Mouse (Mus musculus) CH12.LX (cell line): Measurements from ENCODE around the gene Ifit2. TPM values are rescaled to one million over a fixed set of nuclear protein-coding genes. Genes with fewer than 3 reads are reported as not detected.

Experiments
- DNase-seq: peaks from one replicate; pipeline ENCODE4 v3.0.0-alpha.2; 2013; ENCODE audit errors: extremely low read depth
- H3K27ac ChIP-seq: 2 replicates; pipeline ENCODE4 v1.5.1; 2012; ENCODE audit warnings: low read depth, mild to moderate bottlenecking, control low read depth, moderate library complexity; ENCODE audit not compliant: insufficient read depth
- H3K27me3 ChIP-seq: replicated peaks from 2 replicates; pipeline ENCODE3; 2012; ENCODE audit warnings: inconsistent platforms
- H3K36me3 ChIP-seq, 2 experiments: replicated peaks in 1 of 2; 2 replicates each; pipeline versions ENCODE3 to v1.6.1; 2012; ENCODE audit warnings: inconsistent platforms in 1 of 2, low read length in 1 of 2, mild to moderate bottlenecking in 1 of 2, mixed read lengths in 1 of 2, moderate library complexity in 1 of 2; ENCODE audit not compliant: control insufficient read depth in 1 of 2, insufficient read depth in 1 of 2
- H3K4me1 ChIP-seq, 2 experiments: 2 replicates each; pipeline ENCODE4 v1.6.1; 2012; ENCODE audit warnings: inconsistent platforms in 1 of 2, moderate library complexity in 1 of 2; ENCODE audit not compliant: insufficient read depth in 2 of 2, control insufficient read depth in 1 of 2
- H3K4me2 ChIP-seq: 2 replicates; pipeline ENCODE4 v1.6.1; 2012; ENCODE audit warnings: low read depth, mild to moderate bottlenecking, control low read depth; ENCODE audit not compliant: poor library complexity, insufficient read depth, severe bottlenecking
- H3K4me3 ChIP-seq, 3 experiments: fragments of 150-350 bp in 1 of 3; sonication (generic) in 1 of 3; replicated peaks in 1 of 3; 2 replicates each; pipeline versions ENCODE3 to v1.5.1; 2011 to 2012; ENCODE audit warnings: low read depth in 2 of 3, low read length in 2 of 3, mild to moderate bottlenecking in 2 of 3, moderate library complexity in 2 of 3, control low read depth in 1 of 3, improper control_type of control experiment in 1 of 3, inconsistent platforms in 1 of 3, mixed read lengths in 1 of 3; ENCODE audit not compliant: poor library complexity in 1 of 3
- H3K79me2 ChIP-seq: replicated peaks from 2 replicates; pipeline ENCODE4 v1.6.1; 2012; ENCODE audit warnings: mild to moderate bottlenecking, moderate library complexity; ENCODE audit not compliant: control insufficient read depth, poor library complexity, insufficient read depth, severe bottlenecking; ENCODE audit errors: extremely low read depth
- H3K9ac ChIP-seq: 2 replicates; pipeline ENCODE4 v1.6.1; 2012; ENCODE audit warnings: low read depth, mild to moderate bottlenecking, control low read depth, moderate library complexity; ENCODE audit not compliant: insufficient read depth
- H3K9me3 ChIP-seq: replicated peaks from 2 replicates; pipeline ENCODE3; 2012; ENCODE audit warnings: low read length, inconsistent platforms, mixed read lengths
- BHLHE40 ChIP-seq: IDR thresholded peaks from 2 replicates; pipeline ENCODE4 v1.6.1; 2011; ENCODE audit warnings: mild to moderate bottlenecking, low read depth, low read length, improper control_type of control experiment
- CHD2 ChIP-seq: IDR thresholded peaks from 2 replicates; pipeline ENCODE4 v1.6.1; 2011; ENCODE audit warnings: low read length, improper control_type of control experiment
- CTCF ChIP-seq, 2 experiments: IDR thresholded peaks in 1 of 2; conservative IDR thresholded peaks in 1 of 2; 2 replicates each; pipeline ENCODE4 v1.5.1; 2011 to 2012; ENCODE audit warnings: low read depth in 2 of 2, low read length in 2 of 2, improper control_type of control experiment in 1 of 2, inconsistent platforms in 1 of 2, mild to moderate bottlenecking in 1 of 2, moderate library complexity in 1 of 2
- E2F4 ChIP-seq: IDR thresholded peaks from 2 replicates; pipeline ENCODE4 v1.6.1; 2011; ENCODE audit warnings: low read depth, low read length, improper control_type of control experiment; ENCODE audit not compliant: insufficient replicate concordance
- ETS1 ChIP-seq: conservative IDR thresholded peaks from 2 replicates; pipeline ENCODE4 v1.6.1; 2012; ENCODE audit warnings: low read depth, mild to moderate bottlenecking, inconsistent platforms, low read length, improper control_type of control experiment, moderate library complexity
- JUN ChIP-seq: IDR thresholded peaks from 2 replicates; pipeline ENCODE4 v1.6.1; 2011; ENCODE audit warnings: low read depth, mild to moderate bottlenecking, low read length, improper control_type of control experiment, moderate library complexity; ENCODE audit not compliant: insufficient read depth
- JUND ChIP-seq: conservative IDR thresholded peaks from 2 replicates; pipeline ENCODE4 v1.6.1; 2011; ENCODE audit warnings: low read depth, low read length, improper control_type of control experiment
- MAFK ChIP-seq: IDR thresholded peaks from 2 replicates; pipeline ENCODE4 v1.6.1; 2011; ENCODE audit warnings: low read length, improper control_type of control experiment; ENCODE audit not compliant: insufficient replicate concordance
- MAX ChIP-seq: IDR thresholded peaks from 2 replicates; pipeline ENCODE4 v1.6.1; 2011; ENCODE audit warnings: low read length, improper control_type of control experiment
- MEF2A ChIP-seq: IDR thresholded peaks from 2 replicates; pipeline ENCODE4 v1.6.1; 2014; ENCODE audit warnings: low read depth, mild to moderate bottlenecking, inconsistent platforms, low read length, improper control_type of control experiment, borderline replicate concordance
- MXI1 ChIP-seq: IDR thresholded peaks from 2 replicates; pipeline ENCODE4 v1.6.1; 2011; ENCODE audit warnings: mild to moderate bottlenecking, low read depth, low read length, improper control_type of control experiment
- MYC ChIP-seq: IDR thresholded peaks from 2 replicates; pipeline ENCODE4 v1.6.1; 2011; ENCODE audit warnings: low read depth, mild to moderate bottlenecking, improper control_type of control experiment, low read length
- NRF1 ChIP-seq: IDR thresholded peaks from 2 replicates; pipeline ENCODE4 v1.6.1; 2014; ENCODE audit warnings: low read depth, mild to moderate bottlenecking, inconsistent platforms, low read length, improper control_type of control experiment, moderate library complexity
- POLR2AphosphoS2 ChIP-seq: IDR thresholded peaks from 2 replicates; pipeline ENCODE4 v1.6.1; 2011; ENCODE audit warnings: low read depth, low read length, improper control_type of control experiment
- RAD21 ChIP-seq: IDR thresholded peaks from 2 replicates; pipeline ENCODE4 v1.6.1; 2011; ENCODE audit warnings: low read depth, mild to moderate bottlenecking, low read length, improper control_type of control experiment, moderate library complexity
- RCOR1 ChIP-seq: conservative IDR thresholded peaks from 2 replicates; pipeline ENCODE4 v1.6.1; 2012; ENCODE audit warnings: low read depth, mild to moderate bottlenecking, inconsistent platforms, low read length, improper control_type of control experiment
- SIN3A ChIP-seq: IDR thresholded peaks from 2 replicates; pipeline ENCODE4 v1.6.1; 2012; ENCODE audit warnings: low read length, improper control_type of control experiment, inconsistent platforms
- SMC3 ChIP-seq: IDR thresholded peaks from 2 replicates; pipeline ENCODE4 v1.6.1; 2011; ENCODE audit warnings: low read depth, low read length, improper control_type of control experiment
- TCF12 ChIP-seq: IDR thresholded peaks from 2 replicates; pipeline ENCODE4 v1.6.1; 2014; ENCODE audit warnings: low read depth, mild to moderate bottlenecking, inconsistent platforms, low read length, improper control_type of control experiment
- UBTF ChIP-seq: IDR thresholded peaks from 2 replicates; pipeline ENCODE4 v1.6.1; 2012; ENCODE audit warnings: low read depth, mild to moderate bottlenecking, inconsistent platforms, low read length, improper control_type of control experiment, moderate library complexity
- USF2 ChIP-seq: conservative IDR thresholded peaks from 2 replicates; pipeline ENCODE4 v1.6.1; 2011; ENCODE audit warnings: low read depth, low read length, improper control_type of control experiment
- ZC3H11A ChIP-seq: IDR thresholded peaks from 2 replicates; pipeline ENCODE4 v1.6.1; 2012; ENCODE audit warnings: low read depth, mild to moderate bottlenecking, inconsistent platforms, low read length, improper control_type of control experiment
- ZKSCAN1 ChIP-seq: IDR thresholded peaks from 2 replicates; pipeline ENCODE4 v1.6.1; 2012; ENCODE audit warnings: low read depth, inconsistent platforms, low read length, improper control_type of control experiment, borderline replicate concordance
- ZMIZ1 ChIP-seq: IDR thresholded peaks from 2 replicates; pipeline ENCODE4 v1.6.1; 2012; ENCODE audit warnings: low read depth, mild to moderate bottlenecking, inconsistent platforms, low read length, improper control_type of control experiment
- ZNF384 ChIP-seq: IDR thresholded peaks from 2 replicates; pipeline ENCODE4 v1.6.1; 2012; ENCODE audit warnings: low read depth, low read length, improper control_type of control experiment, inconsistent platforms
- dilution Hi-C: fragments of 300-500 bp; cut with MboI; formaldehyde crosslinking; loops from 2 replicates; pipeline ENCODE4 v1.14.3; 2020; ENCODE audit warnings: low sequenced_read_pairs; ENCODE audit not compliant: extremely low pct_unique_long_range_greater_than_20kb, extremely low pct_ligation_motif_present
- in situ Hi-C: fragments of 300-500 bp; cut with MboI; formaldehyde crosslinking; loops from 3 replicates; pipeline ENCODE4 v1.14.3; 2019; ENCODE audit warnings: low sequenced_read_pairs, low pct_ligation_motif_present, low pct_unique_long_range_greater_than_20kb, mixed read lengths
- polyA plus RNA-seq: library from polyadenylated mRNA; unstranded; fragments of >175 nt; gene quantifications from 2 replicates; pipeline ENCODE4 v1.2.1, GENCODE M21; 2012; ENCODE audit warnings: low read depth; ENCODE audit not compliant: insufficient read length
- total RNA-seq, 2 experiments: library from RNA; depleted of rRNA; stranded (reverse); fragments of 300-350 nt in 1 of 2; fragments of >200 nt in 1 of 2; gene quantifications; 2 replicates each; pipeline ENCODE4 v1.2.3; 2012 to 2014

The Ifit2 gene
- total and polyA plus RNA-seq, 3 experiments, result 0.72 to 8.8 (median 5.7) TPM

DNA sequence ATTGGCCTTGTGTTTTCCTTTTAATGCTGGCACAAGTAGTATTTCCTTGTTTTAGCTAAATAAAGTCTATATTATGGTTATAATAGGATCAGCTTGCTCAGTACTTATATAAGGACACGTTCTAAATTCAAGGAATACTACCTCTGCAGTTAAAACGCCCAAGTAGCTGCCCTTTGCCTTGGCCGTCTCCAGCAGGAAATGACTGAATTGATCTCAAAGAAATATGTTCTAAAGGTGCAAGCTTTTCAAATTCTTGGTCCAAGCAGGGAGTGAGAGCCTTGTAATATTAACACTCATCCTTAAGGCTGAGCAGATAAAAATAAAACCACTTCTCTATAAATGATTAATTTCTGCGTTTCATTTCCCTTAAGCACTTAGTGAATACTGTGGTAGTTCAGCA lies 30.4 kb upstream of the Ifit2 start:
- TF ChIP-seq SIN3A, result no peak
- no peak for TF ChIP-seq JUN
- no peak for TF ChIP-seq JUND
- TF ChIP-seq E2F4, result no peak
- no peak for TF ChIP-seq RCOR1
- TF ChIP-seq ZC3H11A, result no peak
- no peak for TF ChIP-seq ZMIZ1
- TF ChIP-seq MAFK, result no peak
- TF ChIP-seq RAD21, result no peak
- no peak for TF ChIP-seq UBTF
- no peak for TF ChIP-seq CTCF (conservative IDR thresholded peaks at IDR 0.05 in 1 of 2, IDR thresholded peaks at IDR 0.05 in 1 of 2; ENCODE audit: low read depth in 2 of 2, low read length in 2 of 2)
- no peak for TF ChIP-seq NRF1
- TF ChIP-seq BHLHE40, result no peak
- no peak for TF ChIP-seq MYC
- TF ChIP-seq ZKSCAN1, result no peak
- no peak for TF ChIP-seq SMC3
- TF ChIP-seq USF2, result no peak
- no peak for TF ChIP-seq CHD2
- no peak for TF ChIP-seq MAX
- TF ChIP-seq ETS1, result no peak
- TF ChIP-seq, all 38 proteins: peak for 0
- H3K36me3 ChIP-seq, result peaks cover 2 to 60% of the 10 kb centered on the region in 2 experiments
- H3K4me2 ChIP-seq, result no peak overlapping the region
- no peak overlapping the region for H3K27ac ChIP-seq
- H3K4me1 ChIP-seq, result peaks cover 11 to 68% of the 10 kb centered on the region in 2 experiments
- H3K9me3 ChIP-seq, result no peaks in the 10 kb centered on the region
- no peaks in the 10 kb centered on the region for H3K79me2 ChIP-seq
- H3K4me3 ChIP-seq, result no peak overlapping the region
- no peak overlapping the region for H3K9ac ChIP-seq
- in situ Hi-C loops, result no loop called here
- H3K27me3 ChIP-seq, result no peaks in the 10 kb centered on the region
- dilution Hi-C loops, result no loop called here
- no peak for DNase-seq

DNA sequence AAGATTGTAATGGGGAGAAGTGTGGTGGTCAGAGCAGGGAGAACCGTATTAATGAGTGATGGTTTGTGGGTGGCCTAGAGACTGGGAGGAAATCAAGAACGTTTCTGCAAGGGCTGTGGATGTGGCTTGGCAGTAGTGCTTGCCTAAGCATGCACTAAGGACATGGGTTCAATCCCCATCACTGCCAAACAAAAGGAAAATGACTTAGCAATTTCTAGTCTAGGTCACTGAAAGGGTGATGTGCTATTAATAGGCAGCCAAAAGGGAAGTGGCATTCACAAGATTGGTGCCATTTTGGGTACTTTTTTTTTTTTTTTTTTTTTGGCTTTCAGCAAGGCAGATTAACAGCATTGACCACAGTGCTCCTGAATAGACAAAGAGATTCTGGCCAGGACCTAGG lies 29.1 kb upstream of the Ifit2 start:
- TF ChIP-seq E2F4, result no peak
- TF ChIP-seq MAFK, result peak; percentile 55; the same call in 1 of the 2 replicates
- peak; percentile 90 for TF ChIP-seq ZNF384
- peak; percentile 66 for TF ChIP-seq MEF2A
- no peak for TF ChIP-seq SMC3
- TF ChIP-seq TCF12, result no peak
- no peak for TF ChIP-seq MXI1
- TF ChIP-seq POLR2AphosphoS2, result no peak
- Histone ChIP-seq H3K36me3 (peaks cover 2 to 52% of the 10 kb centered on the region in 2 experiments), H3K27me3 (no peaks in the 10 kb centered on the region), H3K9ac (no peak overlapping the region), H3K79me2 (no peaks in the 10 kb centered on the region), H3K4me3 (no peak overlapping the region), H3K27ac (no peak overlapping the region), H3K4me2 (0 out of 2 replicates have a peak overlapping the region, but pooled peaks have one; percentile 0), H3K9me3 (no peaks in the 10 kb centered on the region), H3K4me1 (peaks cover 8 to 59% of the 10 kb centered on the region in 2 experiments)
- in situ Hi-C loops (no loop called here), dilution Hi-C loops (no loop called here)
- DNase-seq, result peak; percentile 61
